Mouse (Mus musculus): Measurements from ENCODE around the gene Mtfp1. TPM values are rescaled to one million over a fixed set of nuclear protein-coding genes. Genes with fewer than 3 reads are reported as not detected.
"Not testable (repeated sequence)": the region's sequence is repeated elsewhere in the genome, so short reads cannot be mapped to it uniquely, and the experiment has no call there.

Mtfp1 gene
- polyA plus RNA-seq, 1 experiment from 2014 or later = 5.7 TPM

- Histone ChIP-seq H3K9me3 (ENCODE audit: control insufficient read depth, low read length) (no peaks in the 10 kb centered on the region), H3K4me1 (ENCODE audit: control insufficient read depth, insufficient read depth, low read length) (no peaks in the 10 kb centered on the region), H3K9ac (ENCODE audit: low read length) (no peak overlapping the region; the same call in none of the 2 replicates), H3K27ac (ENCODE audit: low read depth, low read length) (no peak overlapping the region), H3K4me2 (peak overlapping the region; percentile 97), H3K4me3 (ENCODE audit: low read depth, low read length) (peak overlapping the region; percentile 56), H3K36me3 (ENCODE audit: control insufficient read depth, insufficient read depth, low read length) (no peaks in the 10 kb centered on the region), H3K27me3 (ENCODE audit: control insufficient read depth, insufficient read depth, low read length) (0 out of 2 replicates have a peak, but pooled peaks cover 2% of the 10 kb centered on the region)
- ATAC-seq (ENCODE audit: low FRiP score) (no peak), DNase-seq (ENCODE audit: low spot score, missing footprints) (no peak)
- 35% methylated on average over 3 of the region's 3 CpGs for WGBS
Observed at GRCm38 (mm10) chr11:4117372-4118071, 22.3 kb upstream of the Mtfp1 start.

GRCm38 (mm10) chr11:4116458-4117141 lies 21.4 kb upstream of the Mtfp1 start:
- no peak for DNase-seq (ENCODE audit: low spot score, missing footprints)
- 69% methylated on average over 11 of the region's 11 CpGs for WGBS
- Histone ChIP-seq H3K9ac (ENCODE audit: low read length) (no peak overlapping the region), H3K27ac (ENCODE audit: low read depth, low read length) (no peak overlapping the region), H3K4me1 (ENCODE audit: control insufficient read depth, insufficient read depth, low read length) (no peaks in the 10 kb centered on the region), H3K9me3 (ENCODE audit: control insufficient read depth, low read length) (no peaks in the 10 kb centered on the region), H3K36me3 (ENCODE audit: control insufficient read depth, insufficient read depth, low read length) (no peaks in the 10 kb centered on the region), H3K27me3 (ENCODE audit: control insufficient read depth, insufficient read depth, low read length) (0 out of 2 replicates have a peak, but pooled peaks cover 2% of the 10 kb centered on the region), H3K4me2 (no peak overlapping the region), H3K4me3 (ENCODE audit: low read depth, low read length) (no peak overlapping the region)
- ATAC-seq (ENCODE audit: low FRiP score) = no peak

GRCm38 (mm10) chr11:4115407-4115806 lies 20.2 kb upstream of the Mtfp1 start:
- Histone ChIP-seq H3K4me1 (ENCODE audit: control insufficient read depth, insufficient read depth, low read length) (no peaks in the 10 kb centered on the region), H3K9ac (ENCODE audit: low read length) (no peak overlapping the region), H3K36me3 (ENCODE audit: control insufficient read depth, insufficient read depth, low read length) (no peaks in the 10 kb centered on the region), H3K4me3 (ENCODE audit: low read depth, low read length) (no peak overlapping the region), H3K27me3 (ENCODE audit: control insufficient read depth, insufficient read depth, low read length) (0 out of 2 replicates have a peak, but pooled peaks cover 2% of the 10 kb centered on the region), H3K4me2 (no peak overlapping the region), H3K9me3 (ENCODE audit: control insufficient read depth, low read length) (no peaks in the 10 kb centered on the region), H3K27ac (ENCODE audit: low read depth, low read length) (no peak overlapping the region)
- no peak for DNase-seq (ENCODE audit: low spot score, missing footprints)
- ATAC-seq (ENCODE audit: low FRiP score) = no peak
- WGBS = 92% methylated on average over 4 of the region's 4 CpGs

GRCm38 (mm10) chr11:4114541-4114940 lies 19.3 kb upstream of the Mtfp1 start:
- H3K9me3 ChIP-seq (ENCODE audit: control insufficient read depth, low read length); H3K9ac ChIP-seq (ENCODE audit: low read length); H3K4me1 ChIP-seq (ENCODE audit: control insufficient read depth, insufficient read depth, low read length); H3K4me3 ChIP-seq (ENCODE audit: low read depth, low read length); H3K27ac ChIP-seq (ENCODE audit: low read depth, low read length); H3K36me3 ChIP-seq (ENCODE audit: control insufficient read depth, insufficient read depth, low read length); H3K27me3 ChIP-seq (ENCODE audit: control insufficient read depth, insufficient read depth, low read length); DNase-seq (ENCODE audit: low spot score, missing footprints); ATAC-seq (ENCODE audit: low FRiP score); H3K4me2 ChIP-seq: not testable (repeated sequence)
- 85% methylated on average over 6 of the region's 6 CpGs for WGBS

- ATAC-seq (ENCODE audit: low FRiP score) = no peak
Observed at GRCm38 (mm10) chr11:4113970-4114369, 18.7 kb upstream of the Mtfp1 start.

GRCm38 (mm10) chr11:4113496-4113895 lies 18.3 kb upstream of the Mtfp1 start:
- H3K36me3 ChIP-seq (ENCODE audit: control insufficient read depth, insufficient read depth, low read length) = no peaks in the 10 kb centered on the region
- no peak overlapping the region for H3K4me2 ChIP-seq
- ATAC-seq (ENCODE audit: low FRiP score) (no peak), DNase-seq (ENCODE audit: low spot score, missing footprints) (no peak)
- 0 out of 2 replicates have a peak, but pooled peaks cover 2% of the 10 kb centered on the region for H3K27me3 ChIP-seq (ENCODE audit: control insufficient read depth, insufficient read depth, low read length)
- H3K9me3 ChIP-seq (ENCODE audit: control insufficient read depth, low read length) = no peaks in the 10 kb centered on the region
- WGBS = 81% methylated on average over 4 of the region's 4 CpGs
- H3K9ac ChIP-seq (ENCODE audit: low read length) = no peak overlapping the region
- no peaks in the 10 kb centered on the region for H3K4me1 ChIP-seq (ENCODE audit: control insufficient read depth, insufficient read depth, low read length)
- H3K27ac ChIP-seq (ENCODE audit: low read depth, low read length) = no peak overlapping the region
- H3K4me3 ChIP-seq (ENCODE audit: low read depth, low read length) = no peak overlapping the region

More at GRCm38 (mm10) chr11:4113970-4114369, 18.7 kb upstream of the Mtfp1 start:
- no peaks in the 10 kb centered on the region for H3K9me3 ChIP-seq (ENCODE audit: control insufficient read depth, low read length)
- DNase-seq (ENCODE audit: low spot score, missing footprints) = no peak
- no peaks in the 10 kb centered on the region for H3K36me3 ChIP-seq (ENCODE audit: control insufficient read depth, insufficient read depth, low read length)
- no peaks in the 10 kb centered on the region for H3K4me1 ChIP-seq (ENCODE audit: control insufficient read depth, insufficient read depth, low read length)
- no peak overlapping the region for H3K4me3 ChIP-seq (ENCODE audit: low read depth, low read length)
- 0 out of 2 replicates have a peak, but pooled peaks cover 2% of the 10 kb centered on the region for H3K27me3 ChIP-seq (ENCODE audit: control insufficient read depth, insufficient read depth, low read length)
- no peak overlapping the region for H3K4me2 ChIP-seq
- WGBS = 86% methylated on average over 6 of the region's 6 CpGs
- H3K9ac ChIP-seq (ENCODE audit: low read length) = no peak overlapping the region
- no peak overlapping the region for H3K27ac ChIP-seq (ENCODE audit: low read depth, low read length)

GRCm38 (mm10) chr11:4112861-4113260 lies 17.6 kb upstream of the Mtfp1 start:
- Histone ChIP-seq H3K9ac (ENCODE audit: low read length) (no peak overlapping the region), H3K27ac (ENCODE audit: low read depth, low read length) (no peak overlapping the region), H3K4me1 (ENCODE audit: control insufficient read depth, insufficient read depth, low read length) (no peaks in the 10 kb centered on the region), H3K27me3 (ENCODE audit: control insufficient read depth, insufficient read depth, low read length) (0 out of 2 replicates have a peak, but pooled peaks cover under 1% of the 10 kb centered on the region), H3K4me2 (no peak overlapping the region), H3K36me3 (ENCODE audit: control insufficient read depth, insufficient read depth, low read length) (no peaks in the 10 kb centered on the region), H3K9me3 (ENCODE audit: control insufficient read depth, low read length) (no peaks in the 10 kb centered on the region), H3K4me3 (ENCODE audit: low read depth, low read length) (no peak overlapping the region)
- 91% methylated on average over 6 of the region's 6 CpGs for WGBS
- no peak for DNase-seq (ENCODE audit: low spot score, missing footprints)
- no peak for ATAC-seq (ENCODE audit: low FRiP score)

GRCm38 (mm10) chr11:4112033-4112432 lies 16.8 kb upstream of the Mtfp1 start:
- no peaks in the 10 kb centered on the region for H3K27me3 ChIP-seq (ENCODE audit: control insufficient read depth, insufficient read depth, low read length)
- no peak for ATAC-seq (ENCODE audit: low FRiP score)
- DNase-seq (ENCODE audit: low spot score, missing footprints) = no peak
- no peak overlapping the region for H3K4me3 ChIP-seq (ENCODE audit: low read depth, low read length)
- no peak overlapping the region for H3K9ac ChIP-seq (ENCODE audit: low read length)
- no peak overlapping the region for H3K27ac ChIP-seq (ENCODE audit: low read depth, low read length)
- H3K4me2 ChIP-seq = no peak overlapping the region
- no peaks in the 10 kb centered on the region for H3K9me3 ChIP-seq (ENCODE audit: control insufficient read depth, low read length)
- H3K36me3 ChIP-seq (ENCODE audit: control insufficient read depth, insufficient read depth, low read length) = no peaks in the 10 kb centered on the region
- H3K4me1 ChIP-seq (ENCODE audit: control insufficient read depth, insufficient read depth, low read length) = no peaks in the 10 kb centered on the region
- 92% methylated on average over 4 of the region's 4 CpGs for WGBS

- no peaks in the 10 kb centered on the region for H3K36me3 ChIP-seq (ENCODE audit: control insufficient read depth, insufficient read depth, low read length)
- no peak overlapping the region for H3K4me3 ChIP-seq (ENCODE audit: low read depth, low read length)
- no peaks in the 10 kb centered on the region for H3K27me3 ChIP-seq (ENCODE audit: control insufficient read depth, insufficient read depth, low read length)
- no peak overlapping the region for H3K9ac ChIP-seq (ENCODE audit: low read length)
- H3K27ac ChIP-seq (ENCODE audit: low read depth, low read length) = no peak overlapping the region
- 81% methylated on average over 7 of the region's 7 CpGs for WGBS
- no peaks in the 10 kb centered on the region for H3K4me1 ChIP-seq (ENCODE audit: control insufficient read depth, insufficient read depth, low read length)
- H3K9me3 ChIP-seq (ENCODE audit: control insufficient read depth, low read length) = no peaks in the 10 kb centered on the region
- DNase-seq (ENCODE audit: low spot score, missing footprints) (no peak), ATAC-seq (ENCODE audit: low FRiP score) (no peak)
- no peak overlapping the region for H3K4me2 ChIP-seq
Observed at GRCm38 (mm10) chr11:4108691-4109090, 13.4 kb upstream of the Mtfp1 start.
